Mouse (Mus musculus) G1E (cell line): ENCODE data around the gene Usp9x. TPM values are rescaled to one million over a fixed set of nuclear protein-coding genes. Genes with fewer than 3 reads are reported as not detected.

Experiments
- ATAC-seq: 2 replicates; pipeline ENCODE4 v1.8.0; 2016; ENCODE audit warnings: mild to moderate bottlenecking; ENCODE audit not compliant: insufficient number of reproducible peaks, poor library complexity, low FRiP score, severe bottlenecking; ENCODE audit errors: extremely low read depth
- DNase-seq: peaks from one replicate; pipeline ENCODE4 v3.0.0; 2012; ENCODE audit warnings: low spot score
- H3K27me3 ChIP-seq: 2 replicates; pipeline ENCODE4 v1.6.1; 2012; ENCODE audit warnings: mild to moderate bottlenecking, low read length, inconsistent platforms; ENCODE audit not compliant: insufficient read depth
- H3K36me3 ChIP-seq: replicated peaks from 2 replicates; pipeline ENCODE3; 2012; ENCODE audit warnings: mild to moderate bottlenecking, inconsistent platforms
- H3K4me1 ChIP-seq: 2 replicates; pipeline ENCODE4 v1.6.1; 2012; ENCODE audit warnings: low read depth, low read length, inconsistent platforms, mixed read lengths; ENCODE audit not compliant: insufficient read depth
- H3K4me3 ChIP-seq: 2 replicates; pipeline ENCODE4 v1.5.1; 2012; ENCODE audit warnings: low read depth, mild to moderate bottlenecking, inconsistent platforms, low read length, moderate library complexity, mixed read lengths
- H3K9me3 ChIP-seq: replicated peaks from 2 replicates; pipeline ENCODE4 v1.6.1; 2012; ENCODE audit warnings: inconsistent platforms
- CTCF ChIP-seq: IDR thresholded peaks from 2 replicates; pipeline ENCODE4 v1.5.1; 2012; ENCODE audit warnings: low read depth, low read length, inconsistent platforms, mixed read lengths
- GATA1 ChIP-seq: IDR thresholded peaks from 2 replicates; pipeline ENCODE4 v1.6.1; 2012; ENCODE audit warnings: borderline replicate concordance, low read length, inconsistent platforms, mixed read lengths
- GATA2 ChIP-seq: IDR thresholded peaks from 2 replicates; pipeline ENCODE4 v1.6.1; 2012; ENCODE audit warnings: low read depth, low read length, inconsistent platforms, borderline replicate concordance
- POLR2AphosphoS5 ChIP-seq: IDR thresholded peaks from 2 replicates; pipeline ENCODE4 v1.6.1; 2012; ENCODE audit warnings: low read depth, low read length, inconsistent platforms; ENCODE audit not compliant: insufficient replicate concordance
- TAL1 ChIP-seq: conservative IDR thresholded peaks from 2 replicates; pipeline ENCODE4 v1.6.1; 2012; ENCODE audit warnings: low read depth, low read length, inconsistent platforms, mixed read lengths
- polyA plus RNA-seq: library from polyadenylated mRNA; stranded (reverse); fragments of >175 nt; gene quantifications from 2 replicates; pipeline ENCODE4 v1.2.3, GENCODE M21; 2012
- total RNA-seq, 2 experiments: library from RNA; stranded (forward) in 1 of 2; stranded (reverse) in 1 of 2; fragments of 200-1000 nt in 1 of 2; fragments of >200 nt in 1 of 2; fragmentation: Nextera tagmentation in 1 of 2; gene quantifications; 2 replicates each; pipeline ENCODE4 v1.2.3; 2014 to 2017

Usp9x gene
- total and polyA plus RNA-seq, 3 experiments, result 6.1 to 286 (median 173) TPM

DNA sequence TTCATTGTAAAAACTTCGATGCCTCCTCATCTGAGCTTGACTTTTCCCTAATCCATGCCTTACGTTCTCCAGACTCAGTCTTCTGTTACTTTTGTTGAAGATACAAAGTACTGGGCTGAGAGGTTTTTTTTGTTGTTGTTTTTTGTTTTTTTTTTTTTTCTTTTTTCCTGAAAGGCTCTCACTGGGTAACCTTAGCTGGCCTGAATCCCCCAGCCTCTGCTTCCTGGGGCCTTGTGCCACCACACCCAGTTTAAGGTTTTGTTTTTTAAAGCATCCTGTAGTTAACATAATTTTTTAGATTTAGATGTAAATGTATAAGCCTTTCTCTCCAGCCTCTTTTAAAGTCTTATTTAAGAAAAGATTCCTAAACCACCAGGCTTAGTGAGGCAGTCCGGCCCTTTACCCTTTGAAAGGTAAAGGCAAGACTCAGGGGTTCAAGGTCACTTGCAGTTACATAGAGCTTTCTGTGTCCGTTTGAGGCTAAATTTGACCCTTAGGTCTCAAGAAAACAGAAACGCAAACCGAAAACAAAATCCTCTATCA lies 24.3 kb upstream of the Usp9x start:
- no peak for ATAC-seq
- Histone ChIP-seq H3K27me3 (no peaks in the 10 kb centered on the region), H3K4me3 (no peak overlapping the region), H3K9me3 (no peaks in the 10 kb centered on the region), H3K36me3 (peaks cover 8% of the 10 kb centered on the region), H3K4me1 (peaks cover 5% of the 10 kb centered on the region; the same call in 1 of the 2 replicates)
- TF ChIP-seq CTCF, result no peak
- TF ChIP-seq GATA2, result no peak
- no peak for TF ChIP-seq TAL1
- TF ChIP-seq POLR2AphosphoS5, result no peak
- no peak for TF ChIP-seq GATA1
- no peak for DNase-seq

DNA sequence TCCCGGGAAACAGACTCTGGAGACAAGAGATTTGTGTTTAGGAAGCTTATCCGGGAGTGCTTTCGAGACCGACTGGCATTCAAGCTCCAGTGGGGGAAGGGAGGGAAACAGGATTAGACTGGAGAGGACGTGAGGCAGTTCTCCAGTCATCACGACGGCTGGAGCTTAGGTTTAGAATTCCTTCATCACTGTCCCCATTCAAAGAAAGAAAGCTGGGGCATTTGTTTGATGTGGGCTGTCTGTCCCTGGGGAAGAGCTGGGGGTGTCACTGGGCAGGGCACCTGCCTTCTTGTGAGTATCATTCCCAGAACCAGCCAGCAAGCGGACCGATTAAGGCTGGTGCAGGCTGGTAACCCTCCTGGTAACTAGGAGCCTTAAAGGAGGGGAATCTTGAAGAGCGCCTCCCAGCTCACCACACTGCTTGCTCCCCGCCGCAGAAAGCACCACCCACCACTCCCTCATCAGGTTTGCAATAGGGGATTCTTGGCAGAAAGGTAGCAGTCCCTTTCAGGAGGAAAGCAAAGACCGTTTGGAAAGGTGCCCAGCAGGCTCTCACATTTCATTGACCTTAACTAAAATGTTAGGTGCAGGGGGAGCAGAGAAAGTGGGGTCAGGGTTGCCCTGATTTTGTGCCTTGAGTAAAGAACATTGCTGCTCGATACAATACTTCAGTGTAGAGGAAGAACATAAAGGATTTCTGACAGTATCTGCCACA lies 23.5 kb upstream of the Usp9x start:
- Histone ChIP-seq H3K36me3 (peaks cover 8% of the 10 kb centered on the region), H3K27me3 (no peaks in the 10 kb centered on the region), H3K4me1 (peaks cover 5% of the 10 kb centered on the region; the same call in 1 of the 2 replicates), H3K9me3 (no peaks in the 10 kb centered on the region), H3K4me3 (no peak overlapping the region)
- DNase-seq (no peak), ATAC-seq (no peak)
- TF ChIP-seq CTCF, result no peak
- TF ChIP-seq GATA2, result no peak

DNA sequence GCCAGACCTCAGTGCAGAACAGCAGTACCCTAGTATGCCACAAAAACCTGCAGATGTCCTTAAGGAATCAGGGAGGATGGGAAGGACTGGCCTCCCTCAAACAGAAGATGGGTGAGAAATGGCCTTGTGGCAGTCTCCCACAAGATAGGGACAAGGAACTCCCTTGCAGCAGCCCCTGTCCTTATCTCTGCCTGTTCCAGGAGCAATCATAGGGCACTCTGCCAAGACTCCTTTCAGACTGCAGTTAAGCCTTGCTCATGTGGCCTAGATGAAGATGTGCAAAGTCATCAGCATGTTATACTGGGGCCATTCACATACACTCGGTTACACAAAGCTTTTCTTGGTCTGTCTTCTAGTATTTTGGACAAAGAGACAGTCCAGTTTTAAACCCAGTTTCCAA lies 16.7 kb upstream of the Usp9x start:
- Histone ChIP-seq H3K27me3 (no peaks in the 10 kb centered on the region), H3K4me1 (peaks cover 6% of the 10 kb centered on the region), H3K9me3 (no peaks in the 10 kb centered on the region), H3K4me3 (no peak overlapping the region), H3K36me3 (no peaks in the 10 kb centered on the region)
- DNase-seq, result peak; percentile 8
- peak; percentile 73 for ATAC-seq
- TF ChIP-seq POLR2AphosphoS5 (no peak), TAL1 (no peak), CTCF (no peak), GATA1 (no peak), GATA2 (no peak)

DNA sequence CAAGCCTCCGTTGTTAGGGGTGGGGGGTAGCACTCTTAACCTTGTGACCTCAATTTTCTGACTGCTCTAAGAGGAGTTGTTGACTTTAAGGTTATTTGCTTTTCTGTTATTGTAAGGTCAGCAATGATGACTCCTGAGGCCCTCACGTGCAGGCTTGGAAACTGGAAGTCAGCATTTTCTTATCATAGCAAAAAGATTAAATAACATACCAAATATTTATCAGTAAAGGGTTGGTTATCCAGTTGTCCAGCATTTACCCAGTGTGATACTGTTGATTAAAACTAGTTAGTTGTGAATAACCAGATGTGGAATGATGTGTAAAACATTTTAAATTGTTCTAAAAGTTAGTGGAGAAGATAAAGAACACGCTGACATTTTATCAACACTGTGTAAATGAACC lies 9.3 kb upstream of the Usp9x start:
- Histone ChIP-seq H3K36me3 (no peaks in the 10 kb centered on the region), H3K27me3 (no peaks in the 10 kb centered on the region), H3K9me3 (no peaks in the 10 kb centered on the region), H3K4me1 (no peaks in the 10 kb centered on the region), H3K4me3 (no peak overlapping the region)
- ATAC-seq, result no peak
- DNase-seq, result no peak
- TF ChIP-seq GATA1 (no peak), GATA2 (no peak), CTCF (no peak), POLR2AphosphoS5 (no peak), TAL1 (no peak)

DNA sequence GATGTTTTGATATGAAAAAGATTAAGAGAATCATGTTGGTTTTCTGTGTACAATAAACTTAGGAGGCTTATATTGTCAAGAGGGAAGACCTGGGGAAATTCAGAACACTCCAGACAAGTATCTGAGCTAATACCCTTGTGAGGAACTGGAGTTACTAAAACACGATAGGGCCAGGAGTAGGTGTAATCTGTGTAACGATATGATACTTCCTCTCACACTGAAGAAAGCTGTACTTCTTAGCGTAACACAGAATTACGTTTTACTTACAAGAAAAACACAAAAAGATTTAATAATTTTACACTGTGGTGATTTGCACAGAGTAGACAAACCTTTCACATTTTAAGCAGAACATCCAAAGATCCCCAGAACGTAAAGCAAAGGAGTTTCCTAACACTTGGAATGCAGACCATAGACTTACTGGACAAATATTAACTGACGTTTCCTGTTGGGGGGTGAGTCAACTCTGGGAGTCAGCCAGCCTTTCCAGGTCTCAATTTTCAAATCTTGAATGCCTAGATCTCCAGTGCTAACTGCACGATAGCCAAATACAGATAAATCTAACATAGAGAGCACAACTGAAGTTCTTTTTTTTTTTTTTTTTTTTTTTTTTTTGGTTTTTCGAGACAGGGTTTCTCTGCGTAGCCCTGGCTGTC lies 6.9 kb upstream of the Usp9x start:
- DNase-seq, result no peak
- TF ChIP-seq POLR2AphosphoS5 (no peak), CTCF (no peak), GATA2 (no peak), GATA1 (no peak), TAL1 (no peak)
- Histone ChIP-seq H3K4me3 (no peak overlapping the region), H3K4me1 (no peaks in the 10 kb centered on the region), H3K36me3 (no peaks in the 10 kb centered on the region), H3K9me3 (no peaks in the 10 kb centered on the region), H3K27me3 (no peaks in the 10 kb centered on the region)
- ATAC-seq, result no peak

DNA sequence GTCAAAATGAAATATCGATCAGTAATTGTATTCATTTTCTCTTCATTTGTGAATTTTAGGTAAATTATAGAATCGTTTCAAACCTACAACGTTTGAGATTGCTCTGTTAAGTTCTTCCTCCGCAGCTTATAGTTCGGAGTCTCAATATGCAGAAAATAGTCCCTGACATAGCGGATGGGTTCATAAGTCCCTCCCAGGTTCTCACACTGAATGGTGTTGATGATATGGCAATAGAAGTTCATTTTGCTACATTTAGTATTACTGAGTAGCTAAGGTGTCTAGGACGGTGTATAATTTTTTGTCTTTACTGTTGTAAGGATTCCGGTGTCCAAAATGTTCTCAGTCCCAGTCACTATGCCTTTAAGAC lies 1.1 kb upstream of the Usp9x start:
- peak overlapping the region; percentile 82 for H3K4me3 ChIP-seq
- no peak for ATAC-seq
- H3K9me3 ChIP-seq, result no peaks in the 10 kb centered on the region
- H3K4me1 ChIP-seq, result peaks cover 3% of the 10 kb centered on the region; the same call in 1 of the 2 replicates
- H3K27me3 ChIP-seq, result no peaks in the 10 kb centered on the region
- peaks cover 2% of the 10 kb centered on the region for H3K36me3 ChIP-seq
- TF ChIP-seq POLR2AphosphoS5, result no peak
- TF ChIP-seq TAL1, result no peak
- no peak for TF ChIP-seq GATA1
- no peak for TF ChIP-seq CTCF
- no peak for TF ChIP-seq GATA2
- DNase-seq, result no peak
